Mouse (Mus musculus) central nervous system, embryonic 14 days (tissue): Measurements from ENCODE around the gene Tgfbr2. TPM values are rescaled to one million over a fixed set of nuclear protein-coding genes. Genes with fewer than 3 reads are reported as not detected.

Experiments
- polyA plus RNA-seq: library from polyadenylated mRNA; depleted of rRNA; stranded (reverse); fragments of >200 nt; gene quantifications from 2 replicates; pipeline ENCODE4 v1.2.3, GENCODE M21; 2012; rRNA removed

Gene Tgfbr2
- 9.4 and 16.3 TPM in 2 replicates for polyA plus RNA-seq

DNA sequence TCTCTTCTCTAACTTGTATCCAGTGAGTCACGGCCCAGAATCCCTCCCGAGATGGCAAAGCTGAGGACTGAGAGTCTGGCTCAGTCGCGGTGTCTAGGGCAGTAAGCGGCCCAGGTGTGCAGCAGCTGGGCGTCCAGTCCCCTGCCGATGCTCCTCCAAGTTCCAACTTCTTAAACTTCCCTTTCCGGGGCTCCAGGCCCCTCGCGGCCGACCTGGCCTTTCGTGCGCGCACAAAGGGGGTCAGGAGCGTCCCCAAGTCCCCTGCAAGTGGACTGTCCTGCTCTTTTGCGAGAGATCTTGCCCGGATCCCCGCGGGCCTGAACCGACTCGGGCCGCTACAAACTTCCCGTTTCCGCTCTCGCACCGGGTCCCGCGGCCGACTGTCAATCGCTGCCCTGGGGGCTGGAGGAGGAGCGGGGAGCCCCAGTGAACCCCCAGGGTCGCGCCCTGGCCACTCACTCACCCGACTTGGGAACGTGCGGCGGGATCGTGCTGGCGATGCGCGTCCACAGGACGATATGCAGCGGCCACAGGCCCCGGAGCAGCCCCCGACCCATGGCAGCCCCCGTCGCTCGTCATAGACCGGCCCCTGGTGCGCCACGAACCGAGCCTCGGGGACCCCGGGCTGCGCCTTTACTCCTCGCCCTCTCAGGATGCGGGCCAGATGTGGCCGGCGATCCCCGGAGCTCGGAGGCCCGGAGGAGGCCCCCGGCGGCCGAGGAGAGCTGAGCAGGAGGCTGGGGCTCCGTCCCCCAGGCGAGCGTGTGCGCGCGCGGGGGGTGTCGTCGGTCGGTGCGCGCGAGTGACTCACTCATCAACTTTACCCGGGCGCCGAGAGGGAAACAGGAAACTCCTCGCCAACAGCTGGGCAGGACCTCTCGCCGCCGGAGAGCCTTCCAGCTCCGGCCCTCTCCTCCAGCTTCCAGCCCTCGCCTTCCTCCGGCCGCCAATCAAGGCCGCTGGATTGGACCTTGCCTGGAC, at the start of gene Tgfbr2:
Gene Tgfbr2, minus strand, starts transcription at position 880 of the 981 bp plus-strand sequence.

